In genomic region chr17:25881691-25882090, GRCm38 (mm10) we compare ENCODE assay signal across 11 mouse cellular contexts. TPM values are rescaled to one million over a fixed set of nuclear protein-coding genes. Genes with fewer than 3 reads are reported as not detected.
A peak's percentile ranks its signal among the peaks of the same experiment; 100 is the strongest.
DNase-seq lines count a peak whose midpoint lies in the region; ATAC-seq and TF ChIP-seq lines count a peak whose summit lies in the region.
"Had no signal": no experiment of that assay in that cellular context is flagged by ENCODE, and none has a peak within 500 bp of the region (broad histone marks: within the 10 kb centered on the region; RNA-seq: fewer than 3 reads in every experiment).

No protein-coding gene starts in this region.

- no peak overlapping the region for H3K4me2 ChIP-seq in heart, embryonic 11.5 days
- H3K4me2 ChIP-seq in embryonic facial prominence, embryonic 13.5 days, result no peak overlapping the region
- no peak overlapping the region for H3K4me2 ChIP-seq in liver, embryonic 13.5 days
- H3K4me2 ChIP-seq: limb, embryonic 15.5 days; stomach, embryonic 15.5 days had no signal

- no peak for ATAC-seq in heart, embryonic 11.5 days (replicated peaks; ENCODE audit: insufficient number of reproducible peaks, low FRiP score, low TSS enrichment)
- ATAC-seq in embryonic facial prominence, embryonic 13.5 days (ENCODE audit: insufficient number of reproducible peaks, insufficient read depth, low FRiP score, low TSS enrichment, low read depth), result no peak
- no peak for ATAC-seq in liver, embryonic 13.5 days (ENCODE audit: low read depth)

- peaks cover 11% of the 10 kb centered on the region for H3K36me3 ChIP-seq in heart, embryonic 11.5 days (ENCODE audit: control insufficient read depth, insufficient read depth, low read length)
- H3K36me3 ChIP-seq in ES-Bruce4 (ENCODE audit: control insufficient read depth, insufficient read depth, low read length, poor library complexity, severe bottlenecking), result peaks cover 5% of the 10 kb centered on the region; the same call in 1 of the 2 replicates
- peaks cover 76% of the 10 kb centered on the region for H3K36me3 ChIP-seq in embryonic facial prominence, embryonic 13.5 days
- peaks cover 40% of the 10 kb centered on the region for H3K36me3 ChIP-seq in liver, embryonic 13.5 days

- H3K4me1 ChIP-seq in heart, embryonic 11.5 days (ENCODE audit: control insufficient read depth, insufficient read depth, low read length), result peaks cover 21% of the 10 kb centered on the region
- H3K4me1 ChIP-seq in ES-Bruce4 (ENCODE audit: control insufficient read depth, insufficient read depth, low read length), result peaks cover 7% of the 10 kb centered on the region
- H3K4me1 ChIP-seq in embryonic facial prominence, embryonic 13.5 days, result peaks cover 20% of the 10 kb centered on the region
- H3K4me1 ChIP-seq in liver, embryonic 13.5 days (replicated peaks), result peaks cover 59% of the 10 kb centered on the region

- TF ChIP-seq POLR2A in ES-Bruce4 (IDR thresholded peaks at IDR 0.05; ENCODE audit: insufficient read depth, low read length), result no peak

- H3K27ac ChIP-seq in heart, embryonic 11.5 days (ENCODE audit: low read depth, low read length), result peak overlapping the region; percentile 35; the same call in 1 of the 2 replicates
- H3K27ac ChIP-seq in ES-Bruce4 (ENCODE audit: insufficient read depth, low read length), result peak overlapping the region; percentile 25
- peak overlapping the region; percentile 11; the same call in 1 of the 2 replicates for H3K27ac ChIP-seq in embryonic facial prominence, embryonic 13.5 days
- H3K27ac ChIP-seq in liver, embryonic 13.5 days, result peak overlapping the region; percentile 45
- H3K27ac ChIP-seq: limb, embryonic 15.5 days; stomach, embryonic 15.5 days had no signal

- DNase-seq in heart, adult 18-20 months, result no peak
- DNase-seq in liver, embryonic 13.5 days, result no peak
- no peak for DNase-seq in cerebellum, adult 18-20 months
- no peak for DNase-seq in gastrocnemius, postnatal 25 days
- no peak for DNase-seq in thymus, postnatal 4 days

- H3K9me3 ChIP-seq in heart, embryonic 11.5 days (replicated peaks; ENCODE audit: control insufficient read depth, low read length), result no peaks in the 10 kb centered on the region
- H3K9me3 ChIP-seq in ES-Bruce4 (replicated peaks; ENCODE audit: control insufficient read depth, insufficient read depth, low read length, poor library complexity, severe bottlenecking), result no peaks in the 10 kb centered on the region
- no peaks in the 10 kb centered on the region for H3K9me3 ChIP-seq in embryonic facial prominence, embryonic 13.5 days
- H3K9me3 ChIP-seq in liver, embryonic 13.5 days (replicated peaks), result no peaks in the 10 kb centered on the region
- H3K9me3 ChIP-seq: limb, embryonic 15.5 days; megakaryocyte, embryonic 14.5 days; stomach, embryonic 15.5 days had no signal

- 42% methylated on average over 4 of the region's 4 CpGs for WGBS in heart, embryonic 11.5 days (ENCODE audit: insufficient replicate concordance)
- WGBS in embryonic facial prominence, embryonic 13.5 days, result 20% methylated on average over 4 of the region's 4 CpGs
- 67% methylated on average over 4 of the region's 4 CpGs for WGBS in liver, embryonic 13.5 days (ENCODE audit: insufficient replicate concordance)

- no peak overlapping the region for H3K4me3 ChIP-seq in heart, embryonic 11.5 days (ENCODE audit: low read depth, low read length)
- no peak overlapping the region for H3K4me3 ChIP-seq in ES-Bruce4 (ENCODE audit: low read depth, low read length)
- no peak overlapping the region for H3K4me3 ChIP-seq in embryonic facial prominence, embryonic 13.5 days
- H3K4me3 ChIP-seq in liver, embryonic 13.5 days (replicated peaks), result no peak overlapping the region
- H3K4me3 ChIP-seq: limb, embryonic 15.5 days; stomach, embryonic 15.5 days had no signal

- no peak for TF ChIP-seq EP300 in ES-Bruce4 (IDR thresholded peaks at IDR 0.05; ENCODE audit: insufficient read depth, low read depth, low read length)

- H3K9ac ChIP-seq in heart, embryonic 11.5 days (ENCODE audit: low read depth, low read length), result peak overlapping the region; percentile 56; the same call in 1 of the 2 replicates
- H3K9ac ChIP-seq in ES-Bruce4 (ENCODE audit: low read depth, poor library complexity, severe bottlenecking), result no peak overlapping the region
- H3K9ac ChIP-seq in embryonic facial prominence, embryonic 13.5 days, result peak overlapping the region; percentile 41; the same call in 1 of the 2 replicates
- H3K9ac ChIP-seq in liver, embryonic 13.5 days, result no peak overlapping the region
- H3K9ac ChIP-seq: limb, embryonic 15.5 days; stomach, embryonic 15.5 days had no signal

- TF ChIP-seq CTCF in ES-Bruce4 (IDR thresholded peaks at IDR 0.05; ENCODE audit: low read depth, low read length), result no peak

- no peaks in the 10 kb centered on the region for H3K27me3 ChIP-seq in heart, embryonic 11.5 days (ENCODE audit: control insufficient read depth, insufficient read depth, low read length)
- H3K27me3 ChIP-seq in ES-Bruce4 (ENCODE audit: control insufficient read depth, insufficient read depth, low read length, poor library complexity, severe bottlenecking), result no peaks in the 10 kb centered on the region
- H3K27me3 ChIP-seq in embryonic facial prominence, embryonic 13.5 days, result no peaks in the 10 kb centered on the region
- H3K27me3 ChIP-seq in liver, embryonic 13.5 days, result no peaks in the 10 kb centered on the region
- H3K27me3 ChIP-seq: limb, embryonic 15.5 days; megakaryocyte, embryonic 14.5 days; stomach, embryonic 15.5 days had no signal

RNA-seq across cellular contexts. Expression of gene Wfikkn1, which starts 1.0 kb away (rescaled TPM):
- polyA plus RNA-seq in heart, embryonic 11.5 days (2014; fragmentation: Nextera tagmentation; extraction: Ambion mirVana), result 0.17 and 0.47 TPM in 2 replicates
- under 1 TPM; 0.21 to 0.50 TPM for total RNA-seq in heart, adult 18-20 months (2021)
- polyA plus RNA-seq in ES-Bruce4 (2011; ENCODE audit: insufficient read depth, insufficient read length, low read depth, missing spikeins), result 0.37 and 0.69 TPM in 2 replicates
- polyA plus RNA-seq in embryonic facial prominence, embryonic 13.5 days (2015; fragmentation: Nextera tagmentation; extraction: Ambion mirVana), result 0.56 and 0.73 TPM in 2 replicates
- 0.65 and 1.00 TPM in 2 replicates for polyA plus RNA-seq in liver, embryonic 13.5 days (2015; fragmentation: Nextera tagmentation; extraction: Ambion mirVana)
- total RNA-seq in gastrocnemius, postnatal 25 days (2021), result under 1 TPM; 0.35 to 0.36 TPM

RNA-seq across cellular contexts. Expression of gene Mettl26, which starts 6.8 kb away (rescaled TPM):
- polyA plus RNA-seq in heart, embryonic 11.5 days (2014; fragmentation: Nextera tagmentation; extraction: Ambion mirVana), result 42.7 and 46.0 TPM in 2 replicates
- 10 to 100 TPM; 11.8 to 15.2 TPM for total RNA-seq in heart, adult 18-20 months (2021)
- 27.9 and 32.6 TPM in 2 replicates for polyA plus RNA-seq in ES-Bruce4 (2011; ENCODE audit: insufficient read depth, insufficient read length, low read depth, missing spikeins)
- 47.1 and 50.6 TPM in 2 replicates for polyA plus RNA-seq in embryonic facial prominence, embryonic 13.5 days (2015; fragmentation: Nextera tagmentation; extraction: Ambion mirVana)
- 43.9 and 46.9 TPM in 2 replicates for polyA plus RNA-seq in liver, embryonic 13.5 days (2015; fragmentation: Nextera tagmentation; extraction: Ambion mirVana)
- total RNA-seq in gastrocnemius, postnatal 25 days (2021), result 10 to 100 TPM; 31.9 to 37.0 TPM

RNA-seq across cellular contexts. Expression of gene Mcrip2, which starts 13.1 kb away (rescaled TPM):
- polyA plus RNA-seq in heart, embryonic 11.5 days (2014; fragmentation: Nextera tagmentation; extraction: Ambion mirVana), result 160 and 168 TPM in 2 replicates
- total RNA-seq in heart, adult 18-20 months (2021), result 100 to 1,000 TPM; 283 to 318 TPM
- 6.1 and 8.3 TPM in 2 replicates for polyA plus RNA-seq in ES-Bruce4 (2011; ENCODE audit: insufficient read depth, insufficient read length, low read depth, missing spikeins)
- 11.1 and 13.4 TPM in 2 replicates for polyA plus RNA-seq in embryonic facial prominence, embryonic 13.5 days (2015; fragmentation: Nextera tagmentation; extraction: Ambion mirVana)
- 62.1 and 66.2 TPM in 2 replicates for polyA plus RNA-seq in liver, embryonic 13.5 days (2015; fragmentation: Nextera tagmentation; extraction: Ambion mirVana)
- 100 to 1,000 TPM; 102 to 114 TPM for total RNA-seq in gastrocnemius, postnatal 25 days (2021)

RNA-seq across cellular contexts. Expression of gene Wdr90, which starts 20.4 kb away (rescaled TPM):
- polyA plus RNA-seq in heart, embryonic 11.5 days (2014; fragmentation: Nextera tagmentation; extraction: Ambion mirVana), result 12.3 and 14.0 TPM in 2 replicates
- total RNA-seq in heart, adult 18-20 months (2021), result 1 to 10 TPM; 1.0 to 2.3 TPM
- 10.5 and 11.6 TPM in 2 replicates for polyA plus RNA-seq in ES-Bruce4 (2011; ENCODE audit: insufficient read depth, insufficient read length, low read depth, missing spikeins)
- polyA plus RNA-seq in embryonic facial prominence, embryonic 13.5 days (2015; fragmentation: Nextera tagmentation; extraction: Ambion mirVana), result 30.0 and 31.2 TPM in 2 replicates
- 10.2 and 12.5 TPM in 2 replicates for polyA plus RNA-seq in liver, embryonic 13.5 days (2015; fragmentation: Nextera tagmentation; extraction: Ambion mirVana)
- total RNA-seq in gastrocnemius, postnatal 25 days (2021), result 1 to 10 TPM; 1.2 to 2.1 TPM

RNA-seq across cellular contexts. Expression of gene Rhot2, which starts 37.0 kb away (rescaled TPM):
- 9.6 and 11.9 TPM in 2 replicates for polyA plus RNA-seq in heart, embryonic 11.5 days (2014; fragmentation: Nextera tagmentation; extraction: Ambion mirVana)
- total RNA-seq in heart, adult 18-20 months (2021), result 100 to 1,000 TPM; 138 to 140 TPM
- 23.6 and 29.8 TPM in 2 replicates for polyA plus RNA-seq in ES-Bruce4 (2011; ENCODE audit: insufficient read depth, insufficient read length, low read depth, missing spikeins)
- polyA plus RNA-seq in embryonic facial prominence, embryonic 13.5 days (2015; fragmentation: Nextera tagmentation; extraction: Ambion mirVana), result 26.4 and 31.4 TPM in 2 replicates
- 12.8 and 13.5 TPM in 2 replicates for polyA plus RNA-seq in liver, embryonic 13.5 days (2015; fragmentation: Nextera tagmentation; extraction: Ambion mirVana)
- 10 to 100 TPM; 54.4 to 76.1 TPM for total RNA-seq in gastrocnemius, postnatal 25 days (2021)

Comparison
In these comparisons a context has a peak if more than half of its experiments do, and no peak if none do; other contexts are left out.
1. H3K9ac ChIP-seq: peak in heart, embryonic 11.5 days (single experiment) and embryonic facial prominence, embryonic 13.5 days (single experiment); none in ES-Bruce4 (single experiment) and liver, embryonic 13.5 days (single experiment).
2. Peak in every context shown above with its lines, with median percentiles within 50 percentile points of each other: H3K27ac ChIP-seq.